Mouse (Mus musculus) cerebellum, adult 2 months (tissue): ENCODE measurements around the gene Wfdc15b. TPM values are rescaled to one million over a fixed set of nuclear protein-coding genes. Genes with fewer than 3 reads are reported as not detected.

Source experiments
- DNase-seq, 2 experiments: peaks; one replicate each; pipeline ENCODE4 v3.0.0; 2021
- H3K27ac ChIP-seq: fragments of 200-500 bp; 2 replicates; pipeline ENCODE4 v1.5.1; 2012; ENCODE audit warnings: low read length, control low read depth, inconsistent platforms; ENCODE audit not compliant: insufficient read depth
- H3K27me3 ChIP-seq: fragments of 200-500 bp; 2 replicates; pipeline ENCODE4 v1.6.1; 2012; ENCODE audit warnings: inconsistent platforms, mild to moderate bottlenecking, low read length, moderate library complexity; ENCODE audit not compliant: control insufficient read depth, insufficient read depth
- H3K4me1 ChIP-seq: fragments of 200-500 bp; 2 replicates; pipeline ENCODE4 v1.6.1; 2011; ENCODE audit warnings: low read length; ENCODE audit not compliant: control insufficient read depth, insufficient read depth
- H3K4me3 ChIP-seq: fragments of 200-500 bp; replicated peaks from 2 replicates; pipeline ENCODE3; 2011; ENCODE audit warnings: mild to moderate bottlenecking, low read depth, low read length, control low read depth; ENCODE audit not compliant: insufficient read depth
- CTCF ChIP-seq: fragments of 200-500 bp; IDR thresholded peaks from 2 replicates; pipeline ENCODE4 v1.5.1; 2011; ENCODE audit warnings: low read depth, mild to moderate bottlenecking, control low read depth, low read length, moderate library complexity, borderline replicate concordance; ENCODE audit not compliant: insufficient read depth
- POLR2A ChIP-seq: fragments of 200-500 bp; IDR thresholded peaks from 2 replicates; pipeline ENCODE4 v1.6.1; 2011; ENCODE audit warnings: low read length, control low read depth, borderline replicate concordance; ENCODE audit not compliant: insufficient read depth
- WGBS: fragments of 180-500 bp; shearing (Covaris S2); methylation state at CpG from one replicate; pipeline ENCODE4 v1.1.7; 2018; 5-methylcytosine and 5-hydroxymethylcytosine counted together
- polyA plus RNA-seq: library from polyadenylated mRNA; depleted of rRNA; stranded (reverse); fragments of >200 nt; gene quantifications from 2 replicates; pipeline ENCODE4 v1.2.3, GENCODE M21; 2012; rRNA removed

Gene Wfdc15b
- polyA plus RNA-seq, 1 experiment = not detected

DNA sequence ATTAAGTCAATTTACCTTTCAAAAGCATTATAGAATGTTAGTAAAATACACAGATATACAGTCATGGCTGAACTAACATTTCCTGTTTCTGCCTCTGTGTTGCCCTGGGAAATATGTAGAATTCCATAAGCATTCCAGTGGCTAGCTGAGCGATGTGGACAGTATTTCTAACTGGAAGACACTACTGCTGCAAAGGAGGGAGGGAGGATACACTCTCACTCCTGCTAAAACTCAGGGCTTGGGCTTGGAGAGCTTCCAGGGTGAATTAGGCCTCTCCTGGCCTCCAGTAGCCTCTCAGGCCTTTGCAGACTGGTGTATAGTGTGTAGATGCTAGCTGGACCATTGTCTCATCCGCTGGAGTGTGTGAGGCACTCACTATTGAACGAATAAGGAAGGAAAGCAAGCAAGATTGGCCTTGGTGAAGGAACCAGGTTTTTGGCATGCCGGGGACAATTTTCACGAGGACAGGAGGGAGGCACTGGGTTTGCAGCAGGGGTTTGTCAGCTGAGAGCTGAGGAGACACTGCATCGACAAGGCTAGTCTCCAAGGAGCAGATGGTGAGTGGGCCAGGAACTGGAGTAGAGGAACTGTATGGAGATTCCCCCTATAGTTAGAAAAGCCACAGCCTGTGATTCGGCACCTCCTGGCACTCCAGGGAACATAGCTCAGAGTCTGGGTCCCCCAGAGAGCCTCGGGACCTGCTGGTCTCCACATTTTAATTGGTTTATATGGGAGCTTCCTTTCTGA lies 46.6 kb downstream of the Wfdc15b start:
- Histone ChIP-seq H3K4me3 (no peak overlapping the region), H3K4me1 (0 out of 2 replicates have a peak, but pooled peaks cover 4% of the 10 kb centered on the region), H3K27me3 (no peaks in the 10 kb centered on the region), H3K27ac (no peak overlapping the region)
- peak; percentile 24 to 41 for DNase-seq
- 25% methylated on average over 8 of the region's 8 CpGs for WGBS
- TF ChIP-seq CTCF = no peak

DNA sequence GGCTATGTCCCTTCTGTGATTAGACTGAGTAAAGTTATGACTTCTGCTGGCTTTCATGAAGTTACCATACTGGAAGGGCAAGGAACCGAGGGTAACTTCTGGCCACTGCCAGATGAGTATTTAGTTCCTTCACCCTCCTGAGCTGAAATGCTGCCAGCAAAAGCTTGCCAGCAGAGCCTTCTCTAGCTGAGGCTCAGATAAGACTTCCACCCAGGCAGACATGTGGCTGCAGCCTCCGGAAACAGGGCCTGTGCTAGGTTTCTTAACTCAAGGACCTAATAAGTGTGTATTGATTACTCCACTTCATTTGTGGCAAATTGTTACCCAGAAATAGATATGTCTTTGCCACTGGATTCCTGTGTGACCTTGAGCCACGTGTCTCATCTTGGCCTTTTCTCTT lies 48.1 kb downstream of the Wfdc15b start:
- H3K4me1 ChIP-seq = 0 out of 2 replicates have a peak, but pooled peaks cover 4% of the 10 kb centered on the region
- H3K27me3 ChIP-seq = peaks cover 3% of the 10 kb centered on the region; the same call in 1 of the 2 replicates
- no peak overlapping the region for H3K4me3 ChIP-seq
- TF ChIP-seq CTCF = no peak
- TF ChIP-seq POLR2A = no peak
- DNase-seq = no peak
- no peak overlapping the region for H3K27ac ChIP-seq
- WGBS = 70% methylated on average over 3 of the region's 3 CpGs

DNA sequence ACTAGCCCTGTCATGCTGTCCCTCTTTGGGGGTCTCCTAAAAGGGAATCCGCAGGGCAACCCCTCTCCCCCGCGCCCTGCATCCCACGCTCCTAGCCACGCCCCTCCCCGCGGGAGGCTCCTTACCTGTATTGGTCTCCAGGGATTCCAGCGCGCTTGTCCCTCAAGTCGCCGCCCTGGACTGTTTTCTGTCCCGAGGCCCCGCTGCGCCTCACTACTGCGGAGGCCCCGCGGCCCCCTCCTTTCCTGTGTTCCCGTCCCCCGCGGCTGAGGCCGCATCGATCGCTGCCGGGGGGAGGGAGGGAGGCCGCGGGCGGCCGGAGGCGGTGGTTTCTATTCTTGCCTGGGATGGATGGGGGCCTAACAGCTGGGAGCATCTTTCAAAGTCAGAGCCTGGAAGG lies 50.6 kb downstream of the Wfdc15b start, which contains the start of gene Kcns1:
Kcns1 (minus strand) TSS at position 212 of the 400 bp plus-strand sequence.
- H3K4me3 ChIP-seq = peak within 1 kb of the TSS; percentile 1
- no peak for DNase-seq
- H3K27me3 ChIP-seq = peaks cover 3% of the 10 kb centered on the region; the same call in 1 of the 2 replicates
- TF ChIP-seq CTCF (no peak), POLR2A (no peak)
- WGBS = 3% methylated on average over 27 of the region's 29 CpGs
- H3K27ac ChIP-seq = no peak within 1 kb of the TSS
- 0 out of 2 replicates have a peak, but pooled peaks cover 4% of the 10 kb centered on the region for H3K4me1 ChIP-seq

DNA sequence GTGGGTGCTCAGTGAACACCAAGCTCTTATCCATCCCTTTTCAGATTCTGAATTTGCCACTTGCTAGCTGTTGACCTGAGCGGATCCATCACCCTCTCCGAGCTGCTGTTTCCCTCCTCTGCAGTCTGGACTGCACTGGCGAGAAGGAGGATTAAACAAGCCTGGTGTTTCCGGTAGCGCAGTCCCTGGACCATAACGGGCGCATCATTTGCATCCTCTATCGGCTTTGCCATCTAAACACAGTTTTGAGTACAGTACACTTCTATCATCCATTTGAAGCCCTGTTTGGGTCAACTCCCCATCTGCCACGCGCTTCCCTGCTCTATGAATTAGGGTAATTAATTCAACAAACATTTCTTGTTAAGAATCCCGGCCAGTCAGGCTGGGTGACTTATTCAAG lies 51.1 kb downstream of the Wfdc15b start:
- Histone ChIP-seq H3K4me1 (0 out of 2 replicates have a peak, but pooled peaks cover 4% of the 10 kb centered on the region), H3K4me3 (no peak overlapping the region), H3K27me3 (peaks cover 3% of the 10 kb centered on the region; the same call in 1 of the 2 replicates), H3K27ac (no peak overlapping the region)
- DNase-seq = no peak
- TF ChIP-seq CTCF (no peak), POLR2A (no peak)
- WGBS = 33% methylated on average over 11 of the region's 11 CpGs

- TF ChIP-seq POLR2A = no peak
- no peak for TF ChIP-seq CTCF
- Histone ChIP-seq H3K27me3 (peaks cover 3% of the 10 kb centered on the region; the same call in 1 of the 2 replicates), H3K4me3 (no peak overlapping the region), H3K4me1 (no peaks in the 10 kb centered on the region), H3K27ac (no peak overlapping the region)
- WGBS = 12% methylated on average over 42 of the region's 42 CpGs
- no peak for DNase-seq
Measured at GRCm38 (mm10) chr2:164168571-164168946, 52.9 kb downstream of the Wfdc15b start.

GRCm38 (mm10) chr2:164167752-164168570 lies 53.5 kb downstream of the Wfdc15b start:
- H3K4me3 ChIP-seq = no peak overlapping the region
- whole genome bisulfite sequencing = 14% methylated on average over 90 of the region's 90 CpGs
- TF ChIP-seq CTCF = no peak
- no peak for TF ChIP-seq POLR2A
- H3K27ac ChIP-seq = no peak overlapping the region
- H3K4me1 ChIP-seq = no peaks in the 10 kb centered on the region
- no peak for DNase-seq
- peaks cover 3% of the 10 kb centered on the region; the same call in 1 of the 2 replicates for H3K27me3 ChIP-seq

- Histone ChIP-seq H3K4me1 (no peaks in the 10 kb centered on the region), H3K4me3 (no peak overlapping the region), H3K27ac (no peak overlapping the region), H3K27me3 (peaks cover 3% of the 10 kb centered on the region; the same call in 1 of the 2 replicates)
- WGBS = 94% methylated on average over 5 of the region's 5 CpGs
- no peak for DNase-seq
- TF ChIP-seq POLR2A (no peak), CTCF (no peak)
Measured at GRCm38 (mm10) chr2:164164941-164165340, 56.5 kb downstream of the Wfdc15b start.

Other genes with a start within 250 kb of the Wfdc15b start
- 231 and 250 TPM in 2 replicates for gene Ywhab, start 226.7 kb downstream of the Wfdc15b start, polyA plus RNA-seq
- 3.1 and 3.2 TPM in 2 replicates for gene Pabpc1l, start 196.2 kb downstream of the Wfdc15b start, polyA plus RNA-seq
- gene Stk4, start 151.3 kb downstream of the Wfdc15b start, polyA plus RNA-seq = 17.1 and 18.7 TPM in 2 replicates
- gene Tomm34, start 150.5 kb downstream of the Wfdc15b start, polyA plus RNA-seq = 66.9 and 71.5 TPM in 2 replicates
- gene Kcns1, start 50.5 kb downstream of the Wfdc15b start, polyA plus RNA-seq = 2.3 TPM in 2 replicates
- not detected in 2 replicates for gene Wfdc5, start 38.9 kb downstream of the Wfdc15b start, polyA plus RNA-seq
- 0.15 TPM in 1 of 2 replicates, not detected in the other for gene Wfdc12, start 31.1 kb downstream of the Wfdc15b start, polyA plus RNA-seq
- not detected in 2 replicates for gene Wfdc15a, start 21.5 kb downstream of the Wfdc15b start, polyA plus RNA-seq
- not detected in 2 replicates for gene Svs2, start 16.8 kb upstream of the Wfdc15b start, polyA plus RNA-seq
- gene Svs3b, start 35.0 kb upstream of the Wfdc15b start, polyA plus RNA-seq = not detected in 2 replicates
- gene Svs4, start 56.8 kb upstream of the Wfdc15b start, polyA plus RNA-seq = not detected in 2 replicates
- not detected in 2 replicates for gene Svs3a, start 67.6 kb upstream of the Wfdc15b start, polyA plus RNA-seq
- gene Svs6, start 95.1 kb upstream of the Wfdc15b start, polyA plus RNA-seq = not detected in 2 replicates
- gene Svs5, start 111.1 kb upstream of the Wfdc15b start, polyA plus RNA-seq = 0.20 TPM in 1 of 2 replicates, not detected in the other
- gene Slpi, start 167.4 kb upstream of the Wfdc15b start, polyA plus RNA-seq = 0.80 TPM in 1 of 2 replicates, not detected in the other
- 0.34 and 0.36 TPM in 2 replicates for gene Rbpjl, start 181.5 kb upstream of the Wfdc15b start, polyA plus RNA-seq
- 5.5 and 5.9 TPM in 2 replicates for gene Matn4, start 183.5 kb upstream of the Wfdc15b start, polyA plus RNA-seq
- gene Sdc4, start 222.2 kb upstream of the Wfdc15b start, polyA plus RNA-seq = 65.7 and 69.5 TPM in 2 replicates
- 73.7 and 75.4 TPM in 2 replicates for gene Sys1, start 235.3 kb upstream of the Wfdc15b start, polyA plus RNA-seq
- 16.7 and 21.0 TPM in 2 replicates for gene Gm20458, start 239.3 kb upstream of the Wfdc15b start, polyA plus RNA-seq